Mouse (Mus musculus) C2C12 (cell line): ENCODE measurements around the gene G6pc2.

Experiments
- CTCF ChIP-seq: IDR thresholded peaks from one replicate; pipeline ENCODE4 v1.5.1; 2011; ENCODE audit not compliant: control insufficient read depth, insufficient read depth, insufficient read length
- USF1 ChIP-seq: IDR thresholded peaks from one replicate; pipeline ENCODE4 v1.6.1; 2011; ENCODE audit warnings: low read depth, mild to moderate bottlenecking, control low read depth, moderate library complexity

- no peak for TF ChIP-seq CTCF
- no peak for TF ChIP-seq USF1
These were observed 65.0 kb downstream of the G6pc2 start for GRCm38 (mm10) chr2:69275875-69276274.
